27 mouse cellular contexts compared by ENCODE assay signal in genomic region chr2:36897114-36897513, GRCm38 (mm10). TPM values are rescaled to one million over a fixed set of nuclear protein-coding genes. Genes with fewer than 3 reads are reported as not detected.
A peak's percentile ranks its signal among the peaks of the same experiment; 100 is the strongest.
DNase-seq lines count a peak whose midpoint lies in the region; ATAC-seq lines count a peak whose summit lies in the region.
"Had no signal": no experiment of that assay in that cellular context is flagged by ENCODE, and none has a peak within 500 bp of the region (broad histone marks: within the 10 kb centered on the region; RNA-seq: fewer than 3 reads in every experiment).

No protein-coding gene starts in this region.

- no peaks in the 10 kb centered on the region for H3K36me3 ChIP-seq in limb, embryonic 15.5 days
- H3K36me3 ChIP-seq in limb, embryonic 10.5 days = no peaks in the 10 kb centered on the region
- H3K36me3 ChIP-seq in midbrain, embryonic 14.5 days (ENCODE audit: control insufficient read depth, insufficient read depth, low read length) = no peaks in the 10 kb centered on the region
- no peaks in the 10 kb centered on the region for H3K36me3 ChIP-seq in midbrain, embryonic 16.5 days (ENCODE audit: control insufficient read depth, insufficient read depth, low read length)
- H3K36me3 ChIP-seq: G1E had no signal

- peak; percentile 85 for DNase-seq in heart, adult 11 months
- no peak for DNase-seq in heart, postnatal 10 days
- DNase-seq in limb, embryonic 10.5 days (ENCODE audit: low spot score) = no peak
- no peak for DNase-seq in midbrain, embryonic 14.5 days
- DNase-seq: adrenal gland, adult 2 months; adrenal gland, adult 8-10 months; adrenal gland, postnatal 10 days; adrenal gland, postnatal 14 days; adrenal gland, postnatal 25 days; adrenal gland, postnatal 36 days; B cell, adult 2 months; cerebellum, adult 11 months; cerebellum, adult 11-12 months; cerebellum, adult 18-20 months had no signal

- intact Hi-C loops in heart, postnatal 10 days (cut with DNase I) = no loop called here

- no peaks in the 10 kb centered on the region for H3K4me1 ChIP-seq in limb, embryonic 15.5 days
- H3K4me1 ChIP-seq in limb, embryonic 10.5 days = no peaks in the 10 kb centered on the region
- H3K4me1 ChIP-seq in midbrain, embryonic 14.5 days (ENCODE audit: control insufficient read depth, insufficient read depth, low read length) = no peaks in the 10 kb centered on the region
- H3K4me1 ChIP-seq in midbrain, embryonic 16.5 days (ENCODE audit: control insufficient read depth, insufficient read depth, low read length) = no peaks in the 10 kb centered on the region

- H3K4me2 ChIP-seq in limb, embryonic 15.5 days = no peak overlapping the region
- no peak overlapping the region for H3K4me2 ChIP-seq in midbrain, embryonic 14.5 days (ENCODE audit: low read length)
- H3K4me2 ChIP-seq in midbrain, embryonic 16.5 days (ENCODE audit: low read length) = no peak overlapping the region

- no peak overlapping the region for H3K27ac ChIP-seq in limb, embryonic 15.5 days
- no peak overlapping the region for H3K27ac ChIP-seq in limb, embryonic 10.5 days
- no peak overlapping the region for H3K27ac ChIP-seq in midbrain, embryonic 14.5 days (replicated peaks; ENCODE audit: low read depth, low read length)
- H3K27ac ChIP-seq in midbrain, embryonic 16.5 days (ENCODE audit: low read length) = no peak overlapping the region

- no peak overlapping the region for H3K9ac ChIP-seq in limb, embryonic 15.5 days
- H3K9ac ChIP-seq in midbrain, embryonic 14.5 days (replicated peaks; ENCODE audit: low read length) = no peak overlapping the region
- H3K9ac ChIP-seq in midbrain, embryonic 16.5 days (ENCODE audit: low read depth, low read length) = no peak overlapping the region

- 0 out of 2 replicates have a peak, but pooled peaks have one; percentile 58 for ATAC-seq in limb, embryonic 15.5 days (ENCODE audit: insufficient number of reproducible peaks, low FRiP score, low TSS enrichment, low read depth)
- peak; percentile 40; the same call in 1 of the 2 replicates for ATAC-seq in midbrain, embryonic 14.5 days (ENCODE audit: low FRiP score, low TSS enrichment)
- no peak for ATAC-seq in midbrain, embryonic 16.5 days
- ATAC-seq: activated CD4-positive, CD25-positive, alpha-beta regulatory T cell, adult 4 months; CD4-positive, CD25-positive, alpha-beta regulatory T cell, adult 4 months; Patski had no signal

- H3K9me3 ChIP-seq in limb, embryonic 15.5 days = no peaks in the 10 kb centered on the region
- H3K9me3 ChIP-seq in limb, embryonic 10.5 days (replicated peaks) = 0 out of 2 replicates have a peak, but pooled peaks cover 5% of the 10 kb centered on the region
- H3K9me3 ChIP-seq in midbrain, embryonic 14.5 days (ENCODE audit: control insufficient read depth, low read length) = peaks cover 8% of the 10 kb centered on the region; the same call in 1 of the 2 replicates
- peaks cover 12% of the 10 kb centered on the region for H3K9me3 ChIP-seq in midbrain, embryonic 16.5 days (replicated peaks; ENCODE audit: control insufficient read depth, low read length, poor library complexity, severe bottlenecking)
- H3K9me3 ChIP-seq: G1E had no signal

- H3K27me3 ChIP-seq in limb, embryonic 15.5 days = no peaks in the 10 kb centered on the region
- no peaks in the 10 kb centered on the region for H3K27me3 ChIP-seq in limb, embryonic 10.5 days (ENCODE audit: low read depth, poor library complexity, severe bottlenecking)
- no peaks in the 10 kb centered on the region for H3K27me3 ChIP-seq in midbrain, embryonic 14.5 days (ENCODE audit: control insufficient read depth, insufficient read depth, low read length)
- H3K27me3 ChIP-seq in midbrain, embryonic 16.5 days (ENCODE audit: control insufficient read depth, insufficient read depth, low read depth, low read length) = no peaks in the 10 kb centered on the region
- H3K27me3 ChIP-seq: Patski had no signal

- H3K4me3 ChIP-seq in limb, embryonic 15.5 days = no peak overlapping the region
- H3K4me3 ChIP-seq in limb, embryonic 10.5 days = no peak overlapping the region
- H3K4me3 ChIP-seq in midbrain, embryonic 14.5 days (replicated peaks; ENCODE audit: low read depth, low read length) = no peak overlapping the region
- no peak overlapping the region for H3K4me3 ChIP-seq in midbrain, embryonic 16.5 days (ENCODE audit: low read depth, low read length)

RNA-seq across cellular contexts. Expression of gene Olfr353, which starts 4.4 kb away (rescaled TPM):
- not detected for total RNA-seq in heart, postnatal 10 days (2021)
- polyA plus RNA-seq in limb, embryonic 15.5 days (2015; fragmentation: Nextera tagmentation; extraction: Ambion mirVana) = not detected in 2 replicates
- not detected in 2 replicates for polyA plus RNA-seq in limb, embryonic 10.5 days (2016; fragmentation: Nextera tagmentation; extraction: Ambion mirVana)
- not detected in 2 replicates for polyA plus RNA-seq in midbrain, embryonic 14.5 days (2014; fragmentation: Nextera tagmentation; extraction: Ambion mirVana)
- not detected in 2 replicates for polyA plus RNA-seq in midbrain, embryonic 16.5 days (2015; fragmentation: Nextera tagmentation; extraction: Ambion mirVana)
- total RNA-seq: adrenal gland, adult 18-20 months; adrenal gland, adult 2 months; adrenal gland, adult 8-10 months; adrenal gland, postnatal 10 days; adrenal gland, postnatal 14 days; adrenal gland, postnatal 25 days; adrenal gland, postnatal 36 days; adrenal gland, postnatal 4 days; CH12.LX; ES-E14; MEL had no signal
- polyA plus RNA-seq: activated CD4-positive, CD25-positive, alpha-beta regulatory T cell, adult 4 months; adrenal gland, adult 2 months; brain, embryonic 14.5 days; C2C12; CD4-positive, CD25-positive, alpha-beta regulatory T cell, adult 4 months; G1E; Patski had no signal

RNA-seq across cellular contexts. Expression of gene Olfr354, which starts 8.4 kb away (rescaled TPM):
- total RNA-seq in heart, postnatal 10 days (2021) = not detected
- not detected in 2 replicates for polyA plus RNA-seq in limb, embryonic 15.5 days (2015; fragmentation: Nextera tagmentation; extraction: Ambion mirVana)
- not detected in 2 replicates for polyA plus RNA-seq in limb, embryonic 10.5 days (2016; fragmentation: Nextera tagmentation; extraction: Ambion mirVana)
- polyA plus RNA-seq in midbrain, embryonic 14.5 days (2014; fragmentation: Nextera tagmentation; extraction: Ambion mirVana) = not detected in 2 replicates
- polyA plus RNA-seq in midbrain, embryonic 16.5 days (2015; fragmentation: Nextera tagmentation; extraction: Ambion mirVana) = not detected in 2 replicates
- total RNA-seq: adrenal gland, adult 18-20 months; adrenal gland, adult 2 months; adrenal gland, adult 8-10 months; adrenal gland, postnatal 10 days; adrenal gland, postnatal 14 days; adrenal gland, postnatal 25 days; adrenal gland, postnatal 36 days; adrenal gland, postnatal 4 days; CH12.LX; ES-E14; MEL had no signal
- polyA plus RNA-seq: activated CD4-positive, CD25-positive, alpha-beta regulatory T cell, adult 4 months; adrenal gland, adult 2 months; brain, embryonic 14.5 days; C2C12; G1E; Patski had no signal

RNA-seq across cellular contexts. Expression of gene Olfr352, which starts 28.9 kb away (rescaled TPM):
- total RNA-seq in heart, postnatal 10 days (2021) = not detected
- not detected in 2 replicates for polyA plus RNA-seq in limb, embryonic 15.5 days (2015; fragmentation: Nextera tagmentation; extraction: Ambion mirVana)
- not detected in 2 replicates for polyA plus RNA-seq in limb, embryonic 10.5 days (2016; fragmentation: Nextera tagmentation; extraction: Ambion mirVana)
- not detected in 2 replicates for polyA plus RNA-seq in midbrain, embryonic 14.5 days (2014; fragmentation: Nextera tagmentation; extraction: Ambion mirVana)
- polyA plus RNA-seq in midbrain, embryonic 16.5 days (2015; fragmentation: Nextera tagmentation; extraction: Ambion mirVana) = not detected in 2 replicates
- total RNA-seq: adrenal gland, adult 18-20 months; adrenal gland, adult 2 months; adrenal gland, adult 8-10 months; adrenal gland, postnatal 10 days; adrenal gland, postnatal 14 days; adrenal gland, postnatal 25 days; adrenal gland, postnatal 36 days; adrenal gland, postnatal 4 days; CH12.LX; ES-E14; MEL had no signal
- polyA plus RNA-seq: activated CD4-positive, CD25-positive, alpha-beta regulatory T cell, adult 4 months; adrenal gland, adult 2 months; brain, embryonic 14.5 days; C2C12; CD4-positive, CD25-positive, alpha-beta regulatory T cell, adult 4 months; G1E; Patski had no signal

RNA-seq across cellular contexts. Expression of gene Olfr355, which starts 31.6 kb away (rescaled TPM):
- not detected for total RNA-seq in heart, postnatal 10 days (2021)
- polyA plus RNA-seq in limb, embryonic 15.5 days (2015; fragmentation: Nextera tagmentation; extraction: Ambion mirVana) = not detected in 2 replicates
- not detected in 2 replicates for polyA plus RNA-seq in limb, embryonic 10.5 days (2016; fragmentation: Nextera tagmentation; extraction: Ambion mirVana)
- not detected in 2 replicates for polyA plus RNA-seq in midbrain, embryonic 14.5 days (2014; fragmentation: Nextera tagmentation; extraction: Ambion mirVana)
- not detected in 2 replicates for polyA plus RNA-seq in midbrain, embryonic 16.5 days (2015; fragmentation: Nextera tagmentation; extraction: Ambion mirVana)
- total RNA-seq: adrenal gland, adult 18-20 months; adrenal gland, adult 2 months; adrenal gland, adult 8-10 months; adrenal gland, postnatal 10 days; adrenal gland, postnatal 14 days; adrenal gland, postnatal 25 days; adrenal gland, postnatal 36 days; adrenal gland, postnatal 4 days; CH12.LX; ES-E14; MEL had no signal
- polyA plus RNA-seq: adrenal gland, adult 2 months; brain, embryonic 14.5 days; C2C12; G1E; Patski had no signal

RNA-seq across cellular contexts. Expression of gene Olfr351, which starts 34.7 kb away (rescaled TPM):
- not detected for total RNA-seq in heart, postnatal 10 days (2021)
- not detected in 2 replicates for polyA plus RNA-seq in limb, embryonic 15.5 days (2015; fragmentation: Nextera tagmentation; extraction: Ambion mirVana)
- polyA plus RNA-seq in limb, embryonic 10.5 days (2016; fragmentation: Nextera tagmentation; extraction: Ambion mirVana) = not detected in 2 replicates
- polyA plus RNA-seq in midbrain, embryonic 14.5 days (2014; fragmentation: Nextera tagmentation; extraction: Ambion mirVana) = not detected in 2 replicates
- polyA plus RNA-seq in midbrain, embryonic 16.5 days (2015; fragmentation: Nextera tagmentation; extraction: Ambion mirVana) = not detected in 2 replicates
- total RNA-seq: adrenal gland, adult 18-20 months; adrenal gland, adult 2 months; adrenal gland, adult 8-10 months; adrenal gland, postnatal 10 days; adrenal gland, postnatal 14 days; adrenal gland, postnatal 25 days; adrenal gland, postnatal 36 days; adrenal gland, postnatal 4 days; CH12.LX; ES-E14; MEL had no signal
- polyA plus RNA-seq: activated CD4-positive, CD25-positive, alpha-beta regulatory T cell, adult 4 months; adrenal gland, adult 2 months; brain, embryonic 14.5 days; C2C12; CD4-positive, CD25-positive, alpha-beta regulatory T cell, adult 4 months; G1E had no signal
